Comparison of ENCODE assay signal across 8 mouse cellular contexts in the genomic region with DNA sequence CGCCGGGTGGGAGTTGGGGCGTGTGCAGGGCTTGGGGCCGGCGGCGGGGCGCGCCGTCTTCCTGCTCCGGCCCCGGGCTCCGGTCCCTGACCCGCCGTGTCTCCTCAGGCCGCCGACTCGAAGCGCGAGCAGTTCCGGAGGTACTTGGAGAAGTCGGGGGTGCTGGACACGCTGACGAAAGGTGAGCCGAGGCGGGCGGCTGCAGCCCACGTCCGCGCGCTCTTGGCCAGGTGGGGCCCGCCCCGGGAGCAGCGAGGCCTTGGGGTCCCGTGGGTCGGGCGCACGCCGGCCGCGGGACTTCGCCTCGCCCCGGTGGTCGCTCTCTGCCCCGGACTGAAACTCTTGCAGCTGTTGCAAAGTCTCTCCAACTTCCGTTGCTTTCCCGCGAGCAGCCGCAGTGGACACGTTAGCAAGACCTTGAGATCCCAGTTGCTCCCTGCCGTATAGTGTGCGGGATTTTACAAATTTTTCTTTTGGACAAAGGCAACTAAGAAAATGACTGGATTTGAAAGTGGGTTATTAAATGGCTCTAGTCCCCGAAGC. TPM values are rescaled to one million over a fixed set of nuclear protein-coding genes. Genes with fewer than 3 reads are reported as not detected.
A peak's percentile ranks its signal among the peaks of the same experiment; 100 is the strongest.
DNase-seq lines count a peak whose midpoint lies in the region; ATAC-seq and TF ChIP-seq lines count a peak whose summit lies in the region.

No protein-coding gene starts in this region.

- under 1% methylated on average over 53 of the region's 53 CpGs for WGBS in heart, adult 2 months
- 1% methylated on average over 51 of the region's 53 CpGs for WGBS in embryonic facial prominence, embryonic 12.5 days
- WGBS in limb, embryonic 14.5 days: under 1% methylated on average over 23 of the region's 53 CpGs
- under 1% methylated on average over 53 of the region's 53 CpGs for WGBS in stomach, embryonic 14.5 days

- H3K9ac ChIP-seq in heart, adult 2 months (ENCODE audit: low read depth, low read length): peak overlapping the region; percentile 84
- H3K9ac ChIP-seq in embryonic facial prominence, embryonic 12.5 days: peak overlapping the region; percentile 86
- H3K9ac ChIP-seq in limb, embryonic 14.5 days (ENCODE audit: low read depth, low read length, severe bottlenecking): peak overlapping the region; percentile 73
- peak overlapping the region; percentile 65 for H3K9ac ChIP-seq in stomach, embryonic 14.5 days (replicated peaks; ENCODE audit: low read depth, low read length)

- peaks cover 2% of the 10 kb centered on the region for H3K36me3 ChIP-seq in heart, adult 2 months (ENCODE audit: control insufficient read depth, insufficient read depth, low read length)
- no peaks in the 10 kb centered on the region; the same call in 1 of the 2 replicates for H3K36me3 ChIP-seq in embryonic facial prominence, embryonic 12.5 days
- H3K36me3 ChIP-seq in limb, embryonic 14.5 days (ENCODE audit: control insufficient read depth, insufficient read depth, low read length): peaks cover 21% of the 10 kb centered on the region
- peaks cover 5% of the 10 kb centered on the region; the same call in 1 of the 2 replicates for H3K36me3 ChIP-seq in stomach, embryonic 14.5 days (ENCODE audit: control insufficient read depth, insufficient read depth, low read length)

- no peaks in the 10 kb centered on the region; the same call in 1 of the 2 replicates for H3K4me1 ChIP-seq in heart, adult 2 months (ENCODE audit: control insufficient read depth, insufficient read depth, low read length)
- H3K4me1 ChIP-seq in embryonic facial prominence, embryonic 12.5 days: peaks cover 8% of the 10 kb centered on the region
- H3K4me1 ChIP-seq in limb, embryonic 14.5 days (ENCODE audit: control insufficient read depth, insufficient read depth, low read length): peaks cover 7% of the 10 kb centered on the region; the same call in 1 of the 2 replicates
- peaks cover 12% of the 10 kb centered on the region; the same call in 1 of the 2 replicates for H3K4me1 ChIP-seq in stomach, embryonic 14.5 days (ENCODE audit: control insufficient read depth, insufficient read depth, low read length)

- peak overlapping the region; percentile 78 for H3K4me3 ChIP-seq in heart, adult 2 months
- peak overlapping the region; percentile 91 for H3K4me3 ChIP-seq in embryonic facial prominence, embryonic 12.5 days
- peak overlapping the region; percentile 83 for H3K4me3 ChIP-seq in limb, embryonic 14.5 days (replicated peaks; ENCODE audit: low read length)
- peak overlapping the region; percentile 79 for H3K4me3 ChIP-seq in stomach, embryonic 14.5 days (ENCODE audit: low read depth, low read length)

- peaks cover 3% of the 10 kb centered on the region; the same call in 1 of the 2 replicates for H3K79me2 ChIP-seq in heart, adult 2 months (replicated peaks; ENCODE audit: control insufficient read depth, insufficient read depth, low read length)

- no peak for TF ChIP-seq CTCF in heart, adult 2 months (IDR thresholded peaks at IDR 0.05)

- no peak for TF ChIP-seq POLR2A in heart, adult 2 months (IDR thresholded peaks at IDR 0.05; ENCODE audit: insufficient read depth, low read depth, low read length)
- no peak for TF ChIP-seq POLR2A in limb, embryonic 14.5 days (IDR thresholded peaks at IDR 0.05; ENCODE audit: borderline replicate concordance, extremely low read depth, insufficient read depth, insufficient read length)

- DNase-seq in heart, adult 2 months: no peak
- DNase-seq in heart, adult 9 months (ENCODE audit: low spot score in 2 of 2): no peak
- DNase-seq in 416B (ENCODE audit: low read depth): peak; percentile 45
- peak; percentile 20 for DNase-seq in limb, embryonic 14.5 days (ENCODE audit: low spot score)
- no peak for DNase-seq in gastrocnemius, postnatal 36 days
- DNase-seq in cerebellum, postnatal 36 days: no peak

- peak; percentile 78 for ATAC-seq in embryonic facial prominence, embryonic 12.5 days (ENCODE audit: insufficient number of reproducible peaks, insufficient read depth, low FRiP score, low TSS enrichment)
- ATAC-seq in limb, embryonic 14.5 days (ENCODE audit: low FRiP score, low read depth): peak; percentile 17
- ATAC-seq in stomach, embryonic 14.5 days (ENCODE audit: insufficient number of reproducible peaks, insufficient read depth, low FRiP score, low read depth): no peak

- no peak for TF ChIP-seq EP300 in heart, adult 2 months (IDR thresholded peaks at IDR 0.05; ENCODE audit: insufficient read depth, low read depth, low read length)

- H3K27me3 ChIP-seq in heart, adult 2 months (ENCODE audit: control insufficient read depth, insufficient read depth, low read length): no peaks in the 10 kb centered on the region
- H3K27me3 ChIP-seq in embryonic facial prominence, embryonic 12.5 days: no peaks in the 10 kb centered on the region
- no peaks in the 10 kb centered on the region for H3K27me3 ChIP-seq in limb, embryonic 14.5 days (ENCODE audit: control insufficient read depth, insufficient read depth, low read length)
- H3K27me3 ChIP-seq in stomach, embryonic 14.5 days (ENCODE audit: control insufficient read depth, insufficient read depth, low read length): no peaks in the 10 kb centered on the region

- peak overlapping the region; percentile 75 for H3K27ac ChIP-seq in heart, adult 2 months
- peak overlapping the region; percentile 86 for H3K27ac ChIP-seq in embryonic facial prominence, embryonic 12.5 days
- H3K27ac ChIP-seq in limb, embryonic 14.5 days (replicated peaks; ENCODE audit: low read depth, low read length): peak overlapping the region; percentile 82
- H3K27ac ChIP-seq in stomach, embryonic 14.5 days (ENCODE audit: low read length): peak overlapping the region; percentile 87

- H3K9me3 ChIP-seq in embryonic facial prominence, embryonic 12.5 days: no peaks in the 10 kb centered on the region
- no peaks in the 10 kb centered on the region for H3K9me3 ChIP-seq in limb, embryonic 14.5 days (ENCODE audit: control insufficient read depth, low read length)
- no peaks in the 10 kb centered on the region for H3K9me3 ChIP-seq in stomach, embryonic 14.5 days (ENCODE audit: control insufficient read depth, low read depth, low read length)

- peak overlapping the region; percentile 81 for H3K4me2 ChIP-seq in embryonic facial prominence, embryonic 12.5 days (replicated peaks)
- peak overlapping the region; percentile 70 for H3K4me2 ChIP-seq in limb, embryonic 14.5 days (replicated peaks; ENCODE audit: low read depth, low read length, severe bottlenecking)
- H3K4me2 ChIP-seq in stomach, embryonic 14.5 days (replicated peaks; ENCODE audit: low read depth, low read length): peak overlapping the region; percentile 70

- intact Hi-C loops in heart, adult 2 months (cut with DNase I): loop anchor here (2.0 kb wide), 1 partner anchor 154 kb away; the partner anchor contains the start of gene Akirin1
- intact Hi-C loops in gastrocnemius, postnatal 36 days (cut with DNase I): no loop called here

RNA-seq across cellular contexts. Expression of gene Mycbp, which starts 0.6 kb away (rescaled TPM):
- total RNA-seq in heart, adult 2 months (2021): 10 to 100 TPM; 24.1 to 24.4 TPM
- polyA plus RNA-seq in heart, adult 2 months (2012; rRNA removed): 15.3 and 27.8 TPM in 2 replicates
- polyA plus RNA-seq in embryonic facial prominence, embryonic 12.5 days (2016; fragmentation: Nextera tagmentation; extraction: Ambion mirVana): 65.4 and 71.6 TPM in 2 replicates
- polyA plus RNA-seq in limb, embryonic 14.5 days (2012; rRNA removed): 24.2 and 30.7 TPM in 2 replicates
- 59.8 and 65.2 TPM in 2 replicates for polyA plus RNA-seq in limb, embryonic 14.5 days (2014; fragmentation: Nextera tagmentation; extraction: Ambion mirVana)
- polyA plus RNA-seq in stomach, embryonic 14.5 days (2014; fragmentation: Nextera tagmentation; extraction: Ambion mirVana): 81.9 and 82.3 TPM in 2 replicates
- 10 to 100 TPM; 17.1 to 18.5 TPM for total RNA-seq in gastrocnemius, postnatal 36 days (2021)

RNA-seq across cellular contexts. Expression of gene Rragc, which starts 12.0 kb away (rescaled TPM):
- total RNA-seq in heart, adult 2 months (2021): 10 to 100 TPM; 39.4 to 40.6 TPM
- 29.6 and 45.4 TPM in 2 replicates for polyA plus RNA-seq in heart, adult 2 months (2012; rRNA removed)
- 64.3 and 64.9 TPM in 2 replicates for polyA plus RNA-seq in embryonic facial prominence, embryonic 12.5 days (2016; fragmentation: Nextera tagmentation; extraction: Ambion mirVana)
- polyA plus RNA-seq in limb, embryonic 14.5 days (2012; rRNA removed): 61.0 and 61.1 TPM in 2 replicates
- 60.3 and 61.2 TPM in 2 replicates for polyA plus RNA-seq in limb, embryonic 14.5 days (2014; fragmentation: Nextera tagmentation; extraction: Ambion mirVana)
- polyA plus RNA-seq in stomach, embryonic 14.5 days (2014; fragmentation: Nextera tagmentation; extraction: Ambion mirVana): 54.1 and 54.8 TPM in 2 replicates
- total RNA-seq in gastrocnemius, postnatal 36 days (2021): 10 to 100 TPM; 17.6 to 18.7 TPM

RNA-seq across cellular contexts. Expression of gene 4930535I16Rik, which starts 12.6 kb away (rescaled TPM):
- total RNA-seq in heart, adult 2 months (2021): not detected
- polyA plus RNA-seq in heart, adult 2 months (2012; rRNA removed): not detected in 2 replicates
- 0.47 TPM in 1 of 2 replicates, not detected in the other for polyA plus RNA-seq in embryonic facial prominence, embryonic 12.5 days (2016; fragmentation: Nextera tagmentation; extraction: Ambion mirVana)
- polyA plus RNA-seq in limb, embryonic 14.5 days (2012; rRNA removed): not detected in 2 replicates
- polyA plus RNA-seq in limb, embryonic 14.5 days (2014; fragmentation: Nextera tagmentation; extraction: Ambion mirVana): not detected in 2 replicates
- not detected in 2 replicates for polyA plus RNA-seq in stomach, embryonic 14.5 days (2014; fragmentation: Nextera tagmentation; extraction: Ambion mirVana)
- total RNA-seq in gastrocnemius, postnatal 36 days (2021): not detected

RNA-seq across cellular contexts. Expression of gene 4933427I04Rik, which starts 45.7 kb away (rescaled TPM):
- not detected for total RNA-seq in heart, adult 2 months (2021)
- polyA plus RNA-seq in heart, adult 2 months (2012; rRNA removed): not detected in 2 replicates
- 0.08 and 0.17 TPM in 2 replicates for polyA plus RNA-seq in embryonic facial prominence, embryonic 12.5 days (2016; fragmentation: Nextera tagmentation; extraction: Ambion mirVana)
- polyA plus RNA-seq in limb, embryonic 14.5 days (2012; rRNA removed): 0.08 TPM in 2 replicates
- polyA plus RNA-seq in limb, embryonic 14.5 days (2014; fragmentation: Nextera tagmentation; extraction: Ambion mirVana): 0.14 and 0.15 TPM in 2 replicates
- polyA plus RNA-seq in stomach, embryonic 14.5 days (2014; fragmentation: Nextera tagmentation; extraction: Ambion mirVana): 0.14 TPM in 1 of 2 replicates, not detected in the other
- total RNA-seq in gastrocnemius, postnatal 36 days (2021): not detected

Comparison
In these comparisons a context has a peak if more than half of its experiments do, and no peak if none do; other contexts are left out.
1. DNase-seq: peak in 416B (single experiment) and limb, embryonic 14.5 days (single experiment); none in heart, adult 2 months (0 of 2), heart, adult 9 months (0 of 2), gastrocnemius, postnatal 36 days (0 of 2) and cerebellum, postnatal 36 days (0 of 2).
2. Peak in every context shown above with its lines, with median percentiles within 50 percentile points of each other: H3K27ac ChIP-seq, H3K4me3 ChIP-seq, H3K9ac ChIP-seq and H3K4me2 ChIP-seq.